Mouse (Mus musculus) embryonic fibroblast, embryonic 13.5 days (primary cell): Measurements from ENCODE around the gene Six6. TPM values are rescaled to one million over a fixed set of nuclear protein-coding genes. Genes with fewer than 3 reads are reported as not detected.
A peak's percentile ranks its signal among the peaks of the same experiment; 100 is the strongest.

ENCODE experiments used
- H3K27ac ChIP-seq: 2 replicates; pipeline ENCODE4 v1.5.1; 2012; ENCODE audit warnings: low read length, control low read depth, inconsistent platforms; ENCODE audit not compliant: insufficient read depth
- H3K4me1 ChIP-seq: 2 replicates; pipeline ENCODE4 v1.6.1; 2011; ENCODE audit warnings: low read length; ENCODE audit not compliant: control insufficient read depth, insufficient read depth
- H3K4me3 ChIP-seq: 2 replicates; pipeline ENCODE4 v1.5.1; 2011; ENCODE audit warnings: mild to moderate bottlenecking, control low read depth, low read length; ENCODE audit not compliant: insufficient read depth
- CTCF ChIP-seq: IDR thresholded peaks from 2 replicates; pipeline ENCODE4 v1.5.1; 2011; ENCODE audit warnings: mild to moderate bottlenecking, control low read depth, low read length, moderate library complexity, borderline replicate concordance; ENCODE audit not compliant: insufficient read depth
- POLR2A ChIP-seq: IDR thresholded peaks from 2 replicates; pipeline ENCODE4 v1.6.1; 2011; ENCODE audit warnings: low read depth, mild to moderate bottlenecking, control low read depth, low read length, moderate library complexity
- polyA plus RNA-seq: library from polyadenylated mRNA; stranded (reverse); fragments of >200 nt; gene quantifications from 2 replicates; pipeline ENCODE4 v1.2.4, GENCODE M21; 2011; ENCODE audit warnings: low read depth; ENCODE audit not compliant: missing spikeins, insufficient read length

Gene Six6
- polyA plus RNA-seq, 1 experiment = not detected

DNA sequence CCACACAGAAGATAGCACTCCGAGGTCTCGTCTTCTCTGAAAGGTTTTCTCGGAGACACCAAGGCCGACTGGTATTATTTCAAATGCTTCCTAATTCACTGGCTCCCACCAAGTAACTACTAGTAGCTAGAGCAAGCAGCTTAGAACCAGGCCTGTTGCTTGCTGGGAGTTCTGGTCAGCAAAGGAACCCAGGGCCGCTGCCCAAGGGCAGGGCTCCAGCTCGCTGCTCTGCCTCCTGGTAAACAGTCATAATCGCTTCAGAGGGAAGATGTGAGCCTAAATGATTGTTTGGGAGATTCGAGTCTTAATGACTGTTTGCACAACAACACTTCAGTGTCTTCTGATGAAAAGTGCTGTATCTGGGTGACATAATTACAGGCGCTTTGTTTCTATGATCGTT is 42.9 kb downstream of the Six6 start:
- H3K27ac ChIP-seq = peak overlapping the region; percentile 90
- no peak for TF ChIP-seq CTCF
- no peak for TF ChIP-seq POLR2A
- peaks cover 10% of the 10 kb centered on the region for H3K4me1 ChIP-seq
- H3K4me3 ChIP-seq = no peak overlapping the region

DNA sequence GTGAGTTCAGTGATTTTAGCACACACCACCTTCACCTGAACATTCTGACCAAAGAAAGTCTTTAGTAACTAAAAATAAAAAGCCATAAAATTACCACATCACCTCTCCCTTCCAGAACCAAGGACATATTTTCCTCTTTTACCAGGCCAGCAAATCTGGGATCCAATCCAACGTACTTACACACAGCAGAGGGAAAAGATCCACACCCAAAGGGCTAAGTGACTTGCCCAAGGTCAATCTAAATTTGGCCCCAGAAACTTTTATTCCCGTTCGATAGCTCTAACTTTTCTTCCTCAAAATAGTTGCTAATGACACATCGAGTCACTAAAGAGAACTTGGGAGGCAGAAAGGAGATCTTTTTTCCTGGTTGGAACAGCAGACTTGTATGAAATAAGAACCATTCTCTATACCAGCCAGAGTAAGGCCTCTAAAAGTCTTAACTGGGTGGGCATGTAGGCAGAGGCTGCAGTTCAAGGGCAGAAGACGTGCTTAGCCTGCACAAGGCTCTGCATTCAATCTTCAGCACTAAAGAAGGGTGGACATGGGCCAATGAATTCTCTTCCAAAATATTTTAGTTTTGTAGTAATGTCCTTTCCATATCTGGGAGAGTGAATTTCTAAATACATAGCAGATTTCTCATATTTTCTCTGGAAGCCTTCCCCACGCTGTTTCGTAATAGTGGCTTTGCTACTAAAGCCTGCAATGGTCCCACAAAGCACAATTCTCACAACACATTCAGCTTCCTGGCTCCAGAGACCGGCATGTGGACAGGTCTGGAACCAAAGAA is 43.6 kb downstream of the Six6 start:
- H3K4me1 ChIP-seq = peaks cover 10% of the 10 kb centered on the region
- H3K4me3 ChIP-seq = no peak overlapping the region
- H3K27ac ChIP-seq = peak overlapping the region; percentile 90
- TF ChIP-seq POLR2A = no peak
- TF ChIP-seq CTCF = no peak

Other genes starting within 250 kb of the Six6 start
- 153 and 158 TPM in 2 replicates for gene Ppm1a, start 182.4 kb upstream of the Six6 start, polyA plus RNA-seq
- gene 4930447C04Rik, start 882 bp downstream of the Six6 start, polyA plus RNA-seq = 2.3 and 3.9 TPM in 2 replicates
- 17.4 and 31.3 TPM in 2 replicates for gene Six1, start 114.0 kb downstream of the Six6 start, polyA plus RNA-seq
- 7.8 and 12.5 TPM in 2 replicates for gene Six4, start 173.6 kb downstream of the Six6 start, polyA plus RNA-seq
- gene Mnat1, start 183.8 kb downstream of the Six6 start, polyA plus RNA-seq = 39.4 and 40.0 TPM in 2 replicates